Mouse (Mus musculus): ENCODE results near the gene Cdc37l1. TPM values are rescaled to one million over a fixed set of nuclear protein-coding genes. Genes with fewer than 3 reads are reported as not detected.
A peak's percentile ranks its signal among the peaks of the same experiment; 100 is the strongest.

Cdc37l1 gene
- polyA plus RNA-seq, 1 experiment from 2014 or later, result 19.5 TPM

- Histone ChIP-seq H3K9me3 (ENCODE audit: control insufficient read depth, low read length) (no peaks in the 10 kb centered on the region), H3K27me3 (ENCODE audit: control insufficient read depth, insufficient read depth, low read length) (no peaks in the 10 kb centered on the region), H3K9ac (ENCODE audit: low read length) (no peak overlapping the region), H3K27ac (replicated peaks) (no peak overlapping the region), H3K4me3 (ENCODE audit: low read depth, low read length) (no peak overlapping the region), H3K4me2 (replicated peaks; ENCODE audit: low read depth) (no peak overlapping the region), H3K4me1 (replicated peaks; ENCODE audit: control insufficient read depth, insufficient read depth) (no peaks in the 10 kb centered on the region), H3K36me3 (ENCODE audit: control insufficient read depth, insufficient read depth, low read length) (no peaks in the 10 kb centered on the region)
- ATAC-seq (ENCODE audit: low FRiP score, low TSS enrichment) (no peak), DNase-seq (ENCODE audit: low spot score) (no peak)
- no peak for TF ChIP-seq CTCF (IDR thresholded peaks at IDR 0.05; ENCODE audit: low read depth)
- TF ChIP-seq EP300 (optimal IDR thresholded peaks at IDR 0.05), result no peak
- WGBS, result 44% methylated on average over 5 of the region's 5 CpGs
Observed at GRCm38 (mm10) chr19:29069195-29069594, 79.0 kb downstream of the Cdc37l1 start.

DNA sequence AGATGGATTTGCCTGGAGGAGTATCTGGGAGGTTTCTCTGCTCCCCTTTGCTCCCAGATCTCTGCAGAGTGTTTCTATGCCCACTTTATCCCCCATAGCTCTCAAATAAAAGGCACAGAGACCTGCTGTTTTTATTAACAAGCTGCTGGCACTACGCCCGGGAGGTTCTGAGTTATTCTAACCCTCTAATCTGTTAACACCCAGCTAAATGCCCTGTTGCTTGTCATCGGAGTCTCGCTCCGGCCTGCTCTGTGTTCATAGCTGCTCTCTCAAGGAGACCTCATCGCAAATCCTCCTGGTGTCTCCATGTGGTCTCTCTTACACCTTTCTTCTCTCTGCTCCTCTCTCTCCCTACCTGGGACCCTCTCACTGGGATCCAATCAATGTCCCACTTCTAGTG, 84.7 kb downstream of the Cdc37l1 start:
- Histone ChIP-seq H3K9ac (ENCODE audit: low read length) (no peak overlapping the region), H3K4me2 (replicated peaks; ENCODE audit: low read depth) (no peak overlapping the region), H3K4me3 (ENCODE audit: low read depth, low read length) (no peak overlapping the region), H3K4me1 (replicated peaks; ENCODE audit: control insufficient read depth, insufficient read depth) (no peaks in the 10 kb centered on the region), H3K27me3 (ENCODE audit: control insufficient read depth, insufficient read depth, low read length) (no peaks in the 10 kb centered on the region), H3K36me3 (ENCODE audit: control insufficient read depth, insufficient read depth, low read length) (no peaks in the 10 kb centered on the region), H3K27ac (replicated peaks) (no peak overlapping the region), H3K9me3 (ENCODE audit: control insufficient read depth, low read length) (no peaks in the 10 kb centered on the region)
- DNase-seq (ENCODE audit: low spot score), result peak; percentile 17
- ATAC-seq (ENCODE audit: low FRiP score, low TSS enrichment), result no peak
- TF ChIP-seq CTCF (IDR thresholded peaks at IDR 0.05; ENCODE audit: low read depth) (no peak), EP300 (optimal IDR thresholded peaks at IDR 0.05) (no peak)
- WGBS, result 36% methylated on average over 6 of the region's 6 CpGs

Other genes starting within 250 kb of the Cdc37l1 start
- gene Slc1a1, start 155.3 kb upstream of the Cdc37l1 start, polyA plus RNA-seq (2015; fragmentation: Nextera tagmentation; extraction: Ambion mirVana), result 0.28 and 0.48 TPM in 2 replicates
- 18.2 and 19.6 TPM in 2 replicates for gene Plpp6, start 26.4 kb upstream of the Cdc37l1 start, polyA plus RNA-seq (2015; fragmentation: Nextera tagmentation; extraction: Ambion mirVana)
- 0.84 and 1.3 TPM in 2 replicates for gene 4430402I18Rik, start 22.6 kb upstream of the Cdc37l1 start, polyA plus RNA-seq (2015; fragmentation: Nextera tagmentation; extraction: Ambion mirVana)
- 141 and 150 TPM in 2 replicates for gene Ak3, start 57.6 kb downstream of the Cdc37l1 start, polyA plus RNA-seq (2015; fragmentation: Nextera tagmentation; extraction: Ambion mirVana)
- 26.0 and 27.7 TPM in 2 replicates for gene Rcl1, start 111.0 kb downstream of the Cdc37l1 start, polyA plus RNA-seq (2015; fragmentation: Nextera tagmentation; extraction: Ambion mirVana)

All from stomach, postnatal 0 days (tissue).